Mouse (Mus musculus): ENCODE measurements at regions not wholly inside any gene's neighbourhood (a gene's known extent, or its start where the extent isn't known, plus 50 kb on each side); places are given as distances from the start of the nearest gene placed in this dataset.

- intact Hi-C loops (cut with DNase I): no loop called here
- no peak for DNase-seq (ENCODE audit: low spot score in 2 of 2)
These were observed 405.5 kb downstream of the Sox11 start for GRCm38 (mm10) chr12:26936696-26937458.

- DNase-seq (ENCODE audit: low spot score in 2 of 2): no peak
- intact Hi-C loops (cut with DNase I): no loop called here
These were observed 412.1 kb downstream of the Sox11 start for GRCm38 (mm10) chr12:26930155-26930867.

GRCm38 (mm10) chr12:26906126-26906525, 436.2 kb downstream of the Sox11 start:
- intact Hi-C loops (cut with DNase I): no loop called here
- no peak for DNase-seq (ENCODE audit: low spot score in 2 of 2)

- DNase-seq (ENCODE audit: low spot score in 2 of 2): no peak
- intact Hi-C loops (cut with DNase I): no loop called here
These were observed 434.9 kb downstream of the Cmpk2 start for GRCm38 (mm10) chr12:26903894-26904272.

GRCm38 (mm10) chr12:26903073-26903893, 434.3 kb downstream of the Cmpk2 start:
- intact Hi-C loops (cut with DNase I): no loop called here
- peak; percentile 19 for DNase-seq (ENCODE audit: low spot score in 2 of 2)

- DNase-seq (ENCODE audit: low spot score in 2 of 2): no peak
- intact Hi-C loops (cut with DNase I): no loop called here
These were observed 422.2 kb downstream of the Cmpk2 start for GRCm38 (mm10) chr12:26891190-26891589.

GRCm38 (mm10) chr12:26886635-26887014, 417.6 kb downstream of the Cmpk2 start:
- DNase-seq (ENCODE audit: low spot score in 2 of 2): no peak
- intact Hi-C loops (cut with DNase I): loop anchor here (5.0 to 10.0 kb wide), 2 partner anchors 178 to 451 kb away; no protein-coding TSS in a partner anchor

GRCm38 (mm10) chr12:26885831-26886634, 417.0 kb downstream of the Cmpk2 start:
- intact Hi-C loops (cut with DNase I): loop anchor here (5.0 to 10.0 kb wide), 2 partner anchors 179 to 451 kb away; no protein-coding TSS in a partner anchor
- DNase-seq (ENCODE audit: low spot score in 2 of 2): peak in 1 of 2 experiments; percentile 29

- intact Hi-C loops (cut with DNase I): loop anchor here (5.0 to 10.0 kb wide), 2 partner anchors 180 to 452 kb away; no protein-coding TSS in a partner anchor
- DNase-seq (ENCODE audit: low spot score in 2 of 2): no peak
These were observed 416.1 kb downstream of the Cmpk2 start for GRCm38 (mm10) chr12:26885083-26885482.

GRCm38 (mm10) chr12:26884156-26884555, 415.2 kb downstream of the Cmpk2 start:
- peak; percentile 70 to 75 for DNase-seq (ENCODE audit: low spot score in 2 of 2)
- intact Hi-C loops (cut with DNase I): loop anchor here (10.0 kb wide), 1 partner anchor 181 kb away; no protein-coding TSS in a partner anchor

- no peak for DNase-seq (ENCODE audit: low spot score in 2 of 2)
- intact Hi-C loops (cut with DNase I): no loop called here
These were observed 408.7 kb downstream of the Cmpk2 start for GRCm38 (mm10) chr12:26877691-26878121.

GRCm38 (mm10) chr12:26877284-26877683, 408.3 kb downstream of the Cmpk2 start:
- no peak for DNase-seq (ENCODE audit: low spot score in 2 of 2)
- intact Hi-C loops (cut with DNase I): no loop called here

GRCm38 (mm10) chr12:26872466-26872865, 403.5 kb downstream of the Cmpk2 start:
- intact Hi-C loops (cut with DNase I): no loop called here
- no peak for DNase-seq (ENCODE audit: low spot score in 2 of 2)

- intact Hi-C loops (cut with DNase I): no loop called here
- no peak for DNase-seq (ENCODE audit: low spot score in 2 of 2)
These were observed 398.7 kb downstream of the Cmpk2 start for GRCm38 (mm10) chr12:26867731-26868130.

GRCm38 (mm10) chr12:26855091-26855516, 386.1 kb downstream of the Cmpk2 start:
- peak; percentile 23 to 48 for DNase-seq (ENCODE audit: low spot score in 2 of 2)
- intact Hi-C loops (cut with DNase I): no loop called here

GRCm38 (mm10) chr12:26844917-26845316, 375.9 kb downstream of the Cmpk2 start:
- intact Hi-C loops (cut with DNase I): no loop called here
- no peak for DNase-seq (ENCODE audit: low spot score in 2 of 2)

GRCm38 (mm10) chr12:26842696-26843095, 373.7 kb downstream of the Cmpk2 start:
- no peak for DNase-seq (ENCODE audit: low spot score in 2 of 2)

GRCm38 (mm10) chr12:26821257-26821968, 352.4 kb downstream of the Cmpk2 start:
- intact Hi-C loops (cut with DNase I): no loop called here
- no peak for DNase-seq (ENCODE audit: low spot score in 2 of 2)

More at GRCm38 (mm10) chr12:26842696-26843095, 373.7 kb downstream of the Cmpk2 start:
- intact Hi-C loops (cut with DNase I): no loop called here

All from left cerebral cortex, postnatal 36 days (tissue).